Mouse (Mus musculus) megakaryocyte progenitor cell, adult 5-6 weeks (primary cell): ENCODE results near the gene Etl4. TPM values are rescaled to one million over a fixed set of nuclear protein-coding genes. Genes with fewer than 3 reads are reported as not detected.

Experiments
- ATAC-seq: replicated peaks from 2 replicates; pipeline ENCODE4 v1.8.0; 2016; ENCODE audit warnings: mild to moderate bottlenecking, moderate TSS enrichment, inconsistent platforms; ENCODE audit not compliant: poor library complexity
- total RNA-seq, 2 experiments: library from RNA; stranded (forward) in 1 of 2; stranded (reverse) in 1 of 2; fragments of 157-497, 149-512 nt in 1 of 2; fragments of 200-1000 nt in 1 of 2; gene quantifications; 2 replicates each; pipeline versions ENCODE4 v1.2.3 to v1.2.4; 2015 to 2017

Etl4 gene
- total RNA-seq (2015) (0.30 and 0.54 TPM in 2 replicates), total RNA-seq (2017) (0.47 TPM in 1 of 2 replicates, not detected in the other)

DNA sequence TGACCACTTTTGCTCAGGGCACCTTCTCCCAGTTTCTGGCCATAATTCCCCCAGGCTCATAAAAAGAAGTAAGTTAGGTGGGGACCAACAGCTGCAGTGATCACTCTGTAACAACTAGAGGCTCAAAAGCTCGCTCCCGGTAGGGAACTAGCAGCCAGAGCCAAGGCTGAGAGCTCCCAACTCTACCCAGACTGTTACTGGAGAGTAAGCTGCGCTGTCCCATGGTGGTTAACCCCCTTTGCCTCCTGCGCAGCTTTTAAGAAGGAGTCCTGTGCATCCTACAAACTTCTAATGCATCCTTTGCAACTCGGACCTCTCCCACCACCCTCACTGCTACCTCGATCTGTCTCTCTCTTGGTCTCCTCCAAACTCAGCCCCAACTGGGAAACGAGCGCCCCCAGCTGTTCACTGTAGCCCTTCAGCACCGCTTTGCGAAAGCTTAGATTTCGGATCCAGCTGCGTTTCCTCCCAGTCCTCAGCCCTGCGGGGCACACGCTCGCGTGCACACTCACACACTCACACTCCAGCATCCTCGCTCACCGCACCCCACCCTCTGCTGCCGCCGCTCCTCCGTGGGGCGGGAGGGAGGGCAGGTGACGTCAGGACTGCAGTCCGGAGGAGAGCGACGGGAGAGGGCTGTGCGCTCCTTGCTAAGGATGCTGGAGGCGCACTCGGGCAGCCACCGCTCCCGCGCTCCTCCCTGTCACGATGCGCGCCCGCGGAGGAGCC, at the start of gene Etl4:
TSS of gene Etl4 (plus strand) at position 610 of the 729 bp plus-strand sequence.
- ATAC-seq, result 0 out of 2 replicates have a peak, but pooled peaks have one; percentile 11

DNA sequence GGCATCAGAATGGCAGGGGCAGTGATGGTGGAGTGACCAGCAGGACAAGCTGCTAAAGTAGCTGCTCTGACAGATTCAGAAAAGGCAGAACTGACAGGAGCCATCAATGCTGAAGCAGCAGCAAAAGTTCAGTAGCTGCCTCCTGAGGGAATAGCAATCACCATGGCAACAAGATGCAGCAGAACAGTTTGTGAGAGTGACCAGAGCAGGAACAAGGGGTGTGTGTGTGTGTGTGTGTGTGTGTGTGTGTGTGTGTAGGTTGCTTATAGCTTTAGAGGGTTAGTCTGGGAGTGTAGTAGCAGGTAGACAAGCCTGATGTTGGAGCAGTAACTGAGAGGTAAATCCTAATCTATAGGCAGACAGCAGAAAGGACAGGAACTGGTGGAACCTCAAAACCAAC, 40.4 kb upstream of the Etl4 start:
- no peak for ATAC-seq

DNA sequence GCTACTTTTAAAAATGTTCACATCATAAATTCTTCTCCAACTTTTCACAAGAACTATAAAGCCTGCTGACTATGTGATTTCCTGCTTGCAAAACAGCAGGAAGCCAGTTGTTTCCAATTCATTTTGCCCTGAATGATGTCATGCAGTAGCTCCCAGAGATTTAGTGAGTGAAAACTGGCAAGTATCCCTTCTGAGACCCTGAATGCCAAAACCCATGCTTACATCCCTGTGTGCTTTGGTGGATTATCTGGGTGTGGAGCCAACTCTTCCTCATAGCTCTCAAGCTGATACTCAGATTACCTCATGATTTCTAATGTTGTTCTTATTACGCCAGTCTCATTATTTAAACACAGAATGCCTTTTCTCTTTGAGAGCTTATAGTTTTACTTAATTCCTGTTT, 37.7 kb upstream of the Etl4 start:
- no peak for ATAC-seq

DNA sequence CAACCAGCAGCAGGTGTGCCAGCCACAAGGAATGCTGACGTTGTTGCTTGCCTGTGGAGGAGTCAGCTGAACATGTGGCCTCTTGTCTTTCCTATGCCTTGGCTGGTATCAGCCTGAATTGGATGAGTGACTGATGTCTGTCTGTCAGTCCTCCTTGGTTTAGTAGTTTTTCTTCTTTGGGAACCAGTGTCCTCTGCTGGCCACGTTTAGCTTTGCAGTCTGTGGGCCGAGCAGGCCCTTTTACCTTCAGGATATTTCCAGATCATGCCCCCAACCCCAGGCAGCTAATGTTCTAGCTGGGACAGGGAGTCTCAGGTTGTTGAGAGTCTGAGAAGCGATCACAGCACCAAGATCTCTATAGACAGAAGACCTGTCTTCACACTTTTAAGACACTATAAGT, 18.7 kb upstream of the Etl4 start:
- ATAC-seq, result no peak

DNA sequence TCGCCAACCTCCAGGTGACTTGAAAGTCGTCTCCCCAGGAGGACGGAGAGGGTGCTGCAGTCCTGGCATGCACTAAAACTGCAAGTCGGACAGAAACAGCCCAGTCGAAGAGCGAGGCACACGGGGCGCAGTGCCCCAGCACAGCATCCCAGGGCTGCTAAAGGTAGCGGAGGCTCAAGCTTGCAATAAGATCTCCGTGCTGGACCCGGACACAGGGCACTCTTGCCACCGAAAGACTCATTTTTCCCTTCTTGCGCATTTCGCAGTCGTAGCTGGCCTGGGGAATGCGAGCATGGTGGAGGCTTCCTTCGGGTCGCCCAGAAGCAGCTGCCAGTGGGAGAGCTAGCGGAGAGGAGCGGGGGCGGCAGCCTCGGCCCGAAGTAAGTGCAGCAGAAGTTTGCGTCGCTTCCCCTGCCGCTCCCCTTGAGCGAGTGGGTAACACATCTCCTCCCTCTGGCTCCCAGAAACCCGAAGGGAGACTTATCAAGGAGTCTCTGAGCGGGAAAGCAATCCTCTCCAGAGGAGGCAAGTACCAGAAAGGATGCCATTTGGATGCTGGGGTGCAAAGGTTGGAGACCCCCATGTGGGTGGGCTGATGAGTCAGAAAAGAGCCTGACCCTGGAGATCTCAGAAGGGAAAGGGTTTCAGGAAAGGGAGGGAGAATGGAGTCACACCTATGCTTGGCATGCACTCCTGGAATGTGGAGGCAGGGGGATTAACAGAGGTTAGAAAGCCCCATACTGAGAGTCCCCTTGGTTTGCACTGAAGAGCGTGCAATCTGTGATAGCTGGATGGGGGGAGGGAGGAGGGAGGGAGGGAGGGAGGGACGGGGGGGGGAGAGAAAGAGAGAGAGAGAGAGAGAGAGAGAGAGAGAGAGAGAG, 560 bp downstream of the Etl4 start:
- no peak for ATAC-seq

DNA sequence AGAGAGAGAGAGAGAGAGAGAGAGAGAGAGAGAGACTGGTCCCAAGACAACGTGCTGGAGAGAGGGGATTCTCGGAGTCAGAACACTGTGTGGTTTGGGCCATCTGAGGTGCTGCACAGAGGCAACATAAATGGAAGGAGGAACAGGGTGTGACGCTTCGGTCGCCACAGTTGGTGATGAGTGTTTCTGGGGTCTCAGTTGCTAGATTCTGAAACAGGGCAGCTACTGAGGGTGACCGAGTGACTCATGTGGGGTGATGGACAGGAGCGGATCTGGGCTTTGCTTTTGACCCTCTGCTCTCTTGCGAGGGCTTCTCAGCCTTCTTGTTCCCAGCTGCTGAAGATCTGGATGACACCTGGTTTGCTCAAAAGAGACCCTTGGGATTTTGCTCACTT, 1.2 kb downstream of the Etl4 start:
- no peak for ATAC-seq

DNA sequence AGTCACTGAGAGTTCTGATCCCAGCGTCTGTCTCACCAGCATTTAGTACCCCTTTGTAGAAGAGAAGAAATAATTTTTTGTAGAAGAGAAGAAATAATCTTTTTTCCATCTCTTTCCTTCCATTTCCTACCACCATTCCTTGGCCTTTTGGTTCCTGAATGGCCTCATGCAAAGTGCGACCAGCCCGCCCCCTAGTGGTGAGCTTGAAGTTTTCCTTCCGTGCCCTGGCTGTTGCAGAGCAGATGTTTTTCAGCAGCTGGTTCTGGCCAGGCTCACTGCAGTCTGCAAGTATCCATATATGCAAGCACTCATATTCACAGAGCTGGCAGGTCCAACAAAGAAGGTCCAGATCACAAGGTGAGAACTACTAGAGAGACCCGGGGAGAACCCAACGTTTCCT, 9.6 kb downstream of the Etl4 start:
- peak; percentile 80 for ATAC-seq

DNA sequence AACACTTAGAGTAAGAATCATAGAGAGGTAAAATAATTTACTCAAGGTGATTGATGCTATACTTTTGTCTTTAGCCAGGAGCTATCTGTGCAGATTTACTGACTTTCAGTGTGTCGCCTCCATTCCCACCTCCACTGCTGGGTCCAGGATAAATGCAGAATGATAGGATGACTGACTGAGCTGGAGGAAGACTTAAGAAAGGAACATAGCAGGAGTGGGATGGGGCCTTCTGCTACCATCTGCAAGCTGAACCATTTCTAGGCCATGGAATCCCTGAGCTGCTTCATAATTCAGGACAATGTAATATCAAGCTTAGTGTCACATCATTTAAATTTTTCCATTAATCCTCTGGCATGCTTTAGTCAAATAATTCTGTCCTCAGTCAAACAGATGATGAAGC, 20.4 kb downstream of the Etl4 start:
- ATAC-seq, result no peak

DNA sequence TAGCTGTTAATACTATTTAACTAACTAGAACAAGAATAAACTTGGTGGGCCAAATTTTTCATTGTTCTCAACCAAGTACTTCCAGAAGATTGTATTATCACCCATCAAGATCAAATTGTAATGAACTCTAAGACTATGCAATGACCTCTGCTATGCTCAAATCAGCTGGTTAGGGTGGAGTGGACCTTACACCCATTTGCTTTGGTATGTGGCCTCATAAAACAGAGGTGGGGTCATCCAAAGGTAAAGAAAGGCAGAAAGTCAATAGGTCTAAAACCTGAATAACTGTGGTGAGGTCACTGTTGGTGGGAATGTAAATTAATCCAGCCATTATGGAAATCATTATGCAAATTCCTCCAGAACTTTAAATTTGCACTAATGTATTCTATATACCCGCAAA, 24.3 kb downstream of the Etl4 start:
- no peak for ATAC-seq

DNA sequence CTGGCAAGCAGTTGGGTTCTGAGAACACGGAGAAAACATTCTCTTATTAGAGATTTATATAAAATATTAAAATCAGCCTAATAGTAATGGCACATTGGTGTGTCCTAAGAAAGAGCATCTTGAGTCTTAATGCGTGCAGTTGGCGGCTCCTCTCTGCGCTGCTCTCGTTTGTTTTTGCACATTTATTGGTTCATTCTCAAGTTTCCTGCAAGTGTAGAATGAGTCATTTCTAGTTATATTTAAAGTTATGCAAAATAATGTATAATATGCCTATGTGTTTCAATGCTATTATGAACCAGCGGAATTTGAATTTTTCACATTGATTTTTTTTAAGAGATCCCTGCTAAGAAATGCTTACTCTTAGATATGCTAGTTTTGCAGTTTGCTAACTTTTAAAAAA, 35.6 kb downstream of the Etl4 start:
- ATAC-seq, result no peak

DNA sequence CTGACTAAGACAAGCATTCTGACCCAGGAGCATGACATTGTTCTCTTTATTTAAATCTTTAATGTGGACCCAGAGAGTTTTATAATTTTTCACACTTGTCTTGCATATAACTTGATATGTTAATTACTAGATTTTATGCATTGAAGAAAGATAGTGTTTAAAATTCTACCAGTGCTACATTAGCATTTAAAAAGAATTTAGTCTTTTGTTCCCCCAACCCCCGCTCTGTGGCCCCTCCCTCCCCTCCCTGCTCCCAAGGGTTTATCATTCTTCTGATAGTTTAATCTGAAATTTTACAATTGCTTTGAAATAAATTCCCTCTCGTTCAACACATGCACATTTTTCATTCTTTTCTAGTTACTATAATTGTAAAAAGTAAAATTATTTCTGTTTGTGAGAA, 43.4 kb downstream of the Etl4 start:
- ATAC-seq, result no peak

DNA sequence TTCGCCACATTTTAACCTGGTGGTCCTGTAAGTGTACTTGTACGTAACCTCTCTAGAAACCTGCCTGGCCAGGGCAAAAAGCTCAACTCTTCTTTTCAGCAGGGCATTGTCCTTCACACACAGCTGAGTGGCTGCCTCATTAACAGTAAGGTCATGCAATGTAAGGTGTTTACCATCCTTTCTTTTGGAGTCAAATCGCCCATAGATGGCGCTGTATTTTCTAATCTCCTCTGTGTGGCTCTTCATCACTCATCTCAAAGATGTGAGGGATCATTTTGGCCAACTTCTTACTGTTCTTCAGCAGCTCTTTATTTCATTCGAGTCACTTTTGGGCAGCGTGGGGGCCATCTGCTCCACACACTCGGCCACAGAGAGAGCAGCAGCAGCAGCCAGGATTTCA, 56.9 kb downstream of the Etl4 start:
- ATAC-seq, result no peak

DNA sequence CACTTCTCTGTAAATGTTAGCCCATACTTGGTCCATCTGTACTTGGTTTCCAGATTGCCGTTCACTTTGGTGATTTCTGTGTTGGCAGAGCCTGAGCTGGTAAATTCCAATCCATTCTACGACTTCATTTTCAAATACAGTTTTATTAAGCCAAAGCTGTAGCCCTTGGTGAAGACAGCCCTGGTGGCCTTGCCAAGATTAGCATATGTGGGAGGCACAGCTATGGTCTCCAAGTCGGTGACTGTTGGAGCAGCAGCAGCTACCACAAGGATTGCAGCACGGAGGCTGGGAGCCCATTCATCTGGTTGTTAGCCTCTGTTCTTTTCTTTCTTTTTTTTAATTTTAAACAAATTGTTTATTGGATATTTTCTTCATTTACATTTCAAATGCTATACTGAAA, 128.1 kb downstream of the Etl4 start:
- no peak for ATAC-seq

DNA sequence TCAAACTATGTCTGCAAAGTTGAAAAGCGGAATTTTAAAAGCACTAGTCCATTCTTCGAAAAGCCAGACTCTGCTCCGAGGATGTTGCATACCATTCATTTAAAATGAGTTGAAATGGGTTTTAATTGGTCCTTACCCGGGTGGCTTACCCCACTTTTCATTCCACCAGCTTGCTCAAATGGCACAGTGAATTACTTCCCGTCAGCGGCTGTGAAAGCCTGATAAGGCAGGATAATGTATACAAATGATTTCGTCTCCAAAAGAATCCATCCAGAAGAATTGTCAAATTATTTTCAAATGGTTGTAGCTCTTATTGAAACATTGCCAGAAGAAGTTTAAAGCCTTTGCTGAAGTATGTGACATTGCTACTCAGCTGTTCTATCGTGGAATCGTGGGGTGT, 162.8 kb downstream of the Etl4 start:
- no peak for ATAC-seq

DNA sequence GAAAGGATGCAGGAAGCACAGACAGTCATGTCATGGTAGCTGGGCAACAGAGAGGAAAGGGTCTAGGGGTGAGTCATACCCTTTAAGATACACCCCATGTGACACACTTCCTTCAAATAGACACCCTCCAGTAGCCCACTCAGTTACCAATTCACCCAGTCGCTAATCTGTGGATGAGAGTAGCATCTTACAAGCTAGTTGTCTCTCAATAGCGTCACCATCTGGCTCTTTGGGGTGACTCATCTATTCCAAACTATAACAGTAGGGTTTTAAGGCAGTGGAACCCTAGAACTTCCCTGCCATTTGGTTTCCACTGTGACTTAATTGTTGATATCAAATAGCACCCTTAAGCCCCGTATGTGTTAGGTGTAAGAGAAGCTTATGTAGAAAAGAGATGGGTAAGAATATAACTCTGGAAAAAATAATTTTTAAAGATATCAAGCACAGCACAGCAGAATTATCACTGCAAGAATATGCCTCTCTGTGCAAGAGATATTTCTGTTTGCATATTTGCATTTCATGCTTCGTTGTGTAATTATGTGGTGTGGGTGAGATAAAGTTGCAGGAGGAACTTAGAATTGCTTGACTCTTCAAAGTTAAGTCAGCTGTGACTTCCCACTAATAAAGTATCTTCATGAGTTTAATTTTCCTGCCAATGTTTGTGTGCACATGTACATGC, 166.7 kb downstream of the Etl4 start:
- ATAC-seq, result no peak

DNA sequence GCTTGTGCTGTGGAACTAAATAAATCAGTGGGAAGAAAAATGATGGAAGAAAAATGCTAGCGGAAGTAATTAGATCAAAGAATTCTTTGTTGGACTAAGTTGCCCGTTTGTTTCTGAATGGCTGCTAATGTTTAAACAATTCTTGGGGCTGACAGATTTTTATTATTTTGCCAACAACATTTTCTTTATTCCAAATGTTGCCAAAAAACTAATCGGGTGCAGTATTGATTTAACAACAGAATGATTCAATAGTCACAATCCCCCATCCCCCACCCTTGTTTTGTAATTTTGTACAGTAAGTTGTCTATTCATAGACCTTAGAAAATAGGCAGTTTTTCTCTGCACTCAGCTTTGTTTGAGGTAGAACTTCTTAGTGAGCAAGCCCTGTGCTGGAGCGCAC, 175.2 kb downstream of the Etl4 start:
- no peak for ATAC-seq

DNA sequence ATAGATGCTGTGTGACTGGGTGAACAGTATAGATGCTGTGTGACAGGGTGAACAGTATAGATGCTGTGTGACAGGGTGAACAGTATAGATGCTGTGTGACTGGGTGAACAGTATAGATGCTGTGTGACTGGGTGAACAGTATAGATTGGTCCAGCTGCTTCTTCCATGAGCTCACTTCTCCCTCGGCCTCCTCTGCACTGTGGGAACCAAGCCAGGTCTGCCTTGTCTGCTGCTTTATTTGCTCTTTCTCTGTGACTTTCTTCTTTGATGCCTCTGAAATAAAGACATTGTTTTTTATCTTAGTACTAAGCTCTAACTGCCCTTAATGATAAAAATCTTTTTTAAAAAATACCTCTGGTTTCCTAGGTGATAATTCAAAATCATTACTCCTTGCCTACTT, 195.9 kb downstream of the Etl4 start:
- ATAC-seq, result no peak

DNA sequence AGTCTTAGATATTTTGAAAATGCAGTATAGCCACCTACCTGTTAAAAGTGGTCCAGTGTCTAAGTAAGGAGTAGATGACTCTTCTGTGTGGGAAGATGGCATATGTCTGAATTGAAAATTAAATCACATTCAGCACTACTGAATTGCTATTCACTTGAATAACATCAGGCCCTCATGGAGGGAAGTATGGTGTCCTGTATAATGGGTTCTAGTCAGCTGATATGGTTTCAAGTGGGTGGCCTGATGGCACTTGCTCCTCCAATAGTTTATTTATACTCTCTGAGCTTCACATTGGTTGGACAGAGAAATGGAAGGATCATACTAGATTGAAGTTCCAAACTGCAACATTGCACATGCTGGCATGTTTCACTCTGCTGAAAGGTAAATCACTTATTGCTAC, 202.1 kb downstream of the Etl4 start:
- ATAC-seq, result no peak

DNA sequence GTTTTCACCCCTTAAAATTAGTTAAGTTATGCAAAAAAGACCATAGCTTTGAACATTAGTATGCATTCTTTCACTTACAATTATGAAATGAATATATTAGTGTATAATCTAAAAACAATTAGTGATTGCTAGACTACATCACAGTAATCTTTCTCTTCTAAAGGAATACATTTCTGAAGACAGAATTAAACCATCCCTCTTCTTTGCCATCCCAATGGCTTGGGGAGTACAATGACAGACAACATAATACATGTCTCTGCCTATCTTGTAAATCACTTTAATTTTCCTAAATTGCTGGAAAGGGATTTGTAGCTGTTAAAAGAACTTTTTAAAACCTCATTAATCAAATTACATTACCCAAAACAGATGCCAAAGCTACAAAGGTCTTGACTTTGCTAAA, 216.3 kb downstream of the Etl4 start:
- no peak for ATAC-seq

DNA sequence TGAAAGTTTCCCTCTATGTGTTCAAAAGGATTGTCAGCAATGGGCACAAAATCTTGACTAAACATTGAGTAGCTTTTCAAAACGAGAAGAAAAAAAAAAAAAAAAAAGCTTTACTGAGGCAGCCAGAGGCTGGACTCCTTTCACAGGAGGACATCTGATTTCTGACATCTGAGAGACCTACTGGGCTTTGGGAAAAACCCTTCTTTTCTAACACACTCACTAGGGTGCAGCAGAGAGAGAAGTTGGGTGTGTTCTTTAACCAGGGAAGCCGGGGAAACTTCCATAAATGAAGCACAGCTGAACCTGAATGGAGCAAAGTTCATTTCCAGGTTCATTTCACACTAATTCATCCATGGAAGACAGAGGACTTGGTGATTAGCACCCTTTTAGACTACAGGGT, 222.2 kb downstream of the Etl4 start:
- ATAC-seq, result no peak

DNA sequence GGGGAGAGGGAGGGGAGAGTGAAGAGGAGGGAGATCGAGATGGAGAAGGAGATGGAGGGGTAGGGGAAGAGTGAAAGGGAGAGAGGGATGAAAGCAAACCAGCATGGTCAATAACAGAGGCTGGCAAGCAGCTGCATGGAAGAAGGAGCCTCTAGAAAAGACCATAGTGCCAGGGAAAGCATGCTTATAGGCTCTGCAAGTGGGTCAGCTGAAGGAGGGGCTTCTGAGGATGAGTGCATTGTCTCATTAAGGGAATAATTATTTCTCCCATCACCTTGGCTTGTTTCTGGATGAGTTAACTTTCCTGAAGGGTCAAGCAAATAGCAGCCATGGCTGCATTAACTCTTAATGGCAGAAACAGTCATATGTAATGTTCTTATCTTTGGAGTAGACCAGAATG, 228.8 kb downstream of the Etl4 start:
- ATAC-seq, result no peak

DNA sequence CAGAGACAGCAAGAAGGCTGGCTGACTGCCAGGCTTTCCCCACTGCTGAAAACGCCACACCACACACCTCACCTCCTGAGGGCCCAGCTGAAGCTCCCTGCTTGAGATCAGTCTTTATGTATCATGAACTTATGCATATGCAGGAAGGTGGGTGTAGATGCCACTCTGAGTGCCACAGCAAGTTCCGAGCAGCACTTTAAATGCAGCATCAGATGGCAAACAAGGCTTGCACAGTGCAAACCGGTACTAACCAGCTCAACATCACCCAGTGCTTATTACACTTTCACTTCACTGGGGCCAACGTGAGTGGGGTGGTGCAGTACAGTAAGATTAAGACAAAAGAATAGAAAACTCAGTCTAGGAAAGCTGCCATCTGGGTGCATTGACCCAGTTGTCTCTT, 235.8 kb downstream of the Etl4 start:
- no peak for ATAC-seq
